Mouse (Mus musculus) stomach, postnatal 0 days (tissue): Measurements from ENCODE around the gene Gng7. TPM values are rescaled to one million over a fixed set of nuclear protein-coding genes. Genes with fewer than 3 reads are reported as not detected.

Experiments used
- ATAC-seq: fragments of 200-750 bp; cut with Nextera tagmentation; 2 replicates; pipeline ENCODE4 v1.8.0; 2017; ENCODE audit not compliant: low FRiP score, low TSS enrichment
- DNase-seq: peaks from one replicate; pipeline ENCODE4 v3.0.0-alpha.2; 2016; ENCODE audit warnings: low spot score
- H3K27ac ChIP-seq: fragments of 300-500 bp; sonication (generic); replicated peaks from 2 replicates; pipeline ENCODE4 v1.5.1; 2014; ENCODE audit warnings: mild to moderate bottlenecking, control low read depth
- H3K27me3 ChIP-seq: fragments of 300-500 bp; sonication (generic); 2 replicates; pipeline ENCODE4 v1.6.1; 2014; ENCODE audit warnings: low read length; ENCODE audit not compliant: control insufficient read depth, insufficient read depth
- H3K36me3 ChIP-seq: fragments of 300-500 bp; sonication (generic); 2 replicates; pipeline ENCODE4 v1.6.1; 2014; ENCODE audit warnings: low read length, mixed read lengths; ENCODE audit not compliant: control insufficient read depth, insufficient read depth
- H3K4me1 ChIP-seq: fragments of 300-500 bp; sonication (generic); replicated peaks from 2 replicates; pipeline ENCODE4 v1.6.1; 2014; ENCODE audit warnings: antibody characterized with exemption; ENCODE audit not compliant: control insufficient read depth, insufficient read depth
- H3K4me2 ChIP-seq: fragments of 300-500 bp; sonication (generic); replicated peaks from 2 replicates; pipeline ENCODE4 v1.6.1; 2014; ENCODE audit warnings: low read depth, mild to moderate bottlenecking, control low read depth, moderate library complexity
- H3K4me3 ChIP-seq: fragments of 300-500 bp; sonication (generic); 2 replicates; pipeline ENCODE4 v1.5.1; 2014; ENCODE audit warnings: low read depth, low read length, control low read depth
- H3K9ac ChIP-seq: fragments of 300-500 bp; sonication (generic); 2 replicates; pipeline ENCODE4 v1.6.1; 2014; ENCODE audit warnings: mild to moderate bottlenecking, low read length, control low read depth, mixed read lengths
- H3K9me3 ChIP-seq: fragments of 300-500 bp; sonication (generic); 2 replicates; pipeline ENCODE4 v1.6.1; 2016; ENCODE audit warnings: low read length; ENCODE audit not compliant: control insufficient read depth
- CTCF ChIP-seq: IDR thresholded peaks from 2 replicates; pipeline ENCODE4 v1.5.1; 2016; ENCODE audit warnings: antibody characterized with exemption, low read depth, mild to moderate bottlenecking, moderate library complexity
- EP300 ChIP-seq: optimal IDR thresholded peaks from 2 replicates; pipeline ENCODE3; 2016; ENCODE audit warnings: antibody characterized with exemption
- WGBS: fragments of 180-500 bp; shearing (Covaris S2); extraction: QIAGEN DNeasy Blood & Tissue Kit; methylation state at CpG from one replicate; pipeline ENCODE4 v1.1.7; 2014; 5-methylcytosine and 5-hydroxymethylcytosine counted together
- polyA plus RNA-seq: library from polyadenylated mRNA; unstranded; fragments of >200 nt; fragmentation: Nextera tagmentation; extraction: Ambion mirVana; gene quantifications from 2 replicates; pipeline ENCODE4 v1.2.1, GENCODE M21; 2015

Gng7 gene
- polyA plus RNA-seq, 1 experiment from 2014 or later: 1.3 TPM

GRCm38 (mm10) chr10:80939671-80940070 lies 75.1 kb downstream of the Gng7 start:
- no peaks in the 10 kb centered on the region for H3K27me3 ChIP-seq
- DNase-seq (peak; percentile 96), ATAC-seq (peak; percentile 52)
- no peaks in the 10 kb centered on the region for H3K36me3 ChIP-seq
- peak overlapping the region; percentile 23 for H3K9ac ChIP-seq
- no peaks in the 10 kb centered on the region for H3K9me3 ChIP-seq
- peak overlapping the region; percentile 91 for H3K27ac ChIP-seq
- WGBS: 1% methylated on average over 28 of the region's 28 CpGs
- no peak for TF ChIP-seq EP300
- no peak for TF ChIP-seq CTCF
- peak overlapping the region; percentile 31 for H3K4me3 ChIP-seq
- peak overlapping the region; percentile 59 for H3K4me2 ChIP-seq
- H3K4me1 ChIP-seq: peaks cover 49% of the 10 kb centered on the region

DNA sequence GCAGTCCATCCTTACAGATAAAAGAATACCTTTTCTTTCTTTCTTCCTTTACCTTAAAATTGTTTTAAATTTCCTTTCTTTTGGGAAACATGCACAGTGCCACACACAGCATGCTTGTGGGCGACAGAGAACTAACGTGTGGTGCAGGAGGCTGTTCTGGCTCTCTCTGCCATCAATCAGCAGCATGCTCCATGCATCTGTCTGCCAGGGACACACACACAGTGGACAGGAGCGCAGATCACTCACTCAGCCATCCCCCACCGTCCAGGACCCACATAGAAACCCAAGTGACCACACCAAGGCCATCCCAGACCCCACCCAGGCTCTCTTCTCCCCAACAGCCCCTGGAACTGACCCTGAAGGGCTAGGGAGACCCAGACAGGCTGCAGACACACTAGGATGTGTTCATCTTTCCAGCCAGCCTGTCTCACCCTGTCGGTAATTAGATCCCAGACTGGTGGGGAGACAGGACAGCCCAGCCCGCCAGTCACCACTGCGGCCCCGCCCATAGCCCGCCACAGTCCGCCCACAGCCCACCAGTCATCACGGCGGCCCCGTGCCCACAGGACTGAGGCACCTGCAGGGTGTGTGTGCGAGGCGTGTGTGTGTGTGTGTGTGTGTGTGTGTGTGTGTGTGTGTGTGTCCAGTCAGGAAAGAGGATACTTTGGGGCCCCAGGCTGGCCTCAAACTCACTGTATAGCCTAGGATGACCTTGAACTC lies 75.8 kb downstream of the Gng7 start:
- H3K9me3 ChIP-seq: no peaks in the 10 kb centered on the region
- no peak for TF ChIP-seq CTCF
- no peak for TF ChIP-seq EP300
- 12% methylated on average over 15 of the region's 15 CpGs for WGBS
- H3K4me3 ChIP-seq: no peak overlapping the region
- peak overlapping the region; percentile 91 for H3K27ac ChIP-seq
- 0 out of 2 replicates have a peak overlapping the region, but pooled peaks have one; percentile 23 for H3K9ac ChIP-seq
- peaks cover 49% of the 10 kb centered on the region for H3K4me1 ChIP-seq
- H3K4me2 ChIP-seq: peak overlapping the region; percentile 59
- ATAC-seq (peak; percentile 1; the same call in 1 of the 2 replicates), DNase-seq (peak; percentile 61)
- no peaks in the 10 kb centered on the region for H3K27me3 ChIP-seq
- H3K36me3 ChIP-seq: no peaks in the 10 kb centered on the region

- peak; percentile 55 for ATAC-seq
- WGBS: 27% methylated on average over 8 of the region's 8 CpGs
Observed at GRCm38 (mm10) chr10:80937646-80938045, 77.1 kb downstream of the Gng7 start.

GRCm38 (mm10) chr10:80936810-80937164 lies 78.0 kb downstream of the Gng7 start:
- TF ChIP-seq CTCF: no peak
- TF ChIP-seq EP300: no peak
- peaks cover 60% of the 10 kb centered on the region for H3K4me1 ChIP-seq
- DNase-seq (no peak), ATAC-seq (no peak)
- peak overlapping the region; percentile 91 for H3K27ac ChIP-seq
- H3K27me3 ChIP-seq: no peaks in the 10 kb centered on the region
- no peaks in the 10 kb centered on the region for H3K9me3 ChIP-seq
- peak overlapping the region; percentile 27; the same call in 1 of the 2 replicates for H3K4me3 ChIP-seq
- peak overlapping the region; percentile 61 for H3K9ac ChIP-seq
- no peaks in the 10 kb centered on the region for H3K36me3 ChIP-seq
- WGBS: 14% methylated on average over 6 of the region's 6 CpGs
- H3K4me2 ChIP-seq: peak overlapping the region; percentile 68

More at GRCm38 (mm10) chr10:80937646-80938045, 77.1 kb downstream of the Gng7 start:
- Histone ChIP-seq H3K4me1 (peaks cover 56% of the 10 kb centered on the region), H3K36me3 (no peaks in the 10 kb centered on the region), H3K27me3 (no peaks in the 10 kb centered on the region), H3K27ac (peak overlapping the region; percentile 91), H3K9me3 (no peaks in the 10 kb centered on the region), H3K4me3 (no peak overlapping the region), H3K9ac (0 out of 2 replicates have a peak overlapping the region, but pooled peaks have one; percentile 41), H3K4me2 (peak overlapping the region; percentile 12; the same call in 1 of the 2 replicates)
- TF ChIP-seq CTCF: no peak
- no peak for TF ChIP-seq EP300
- DNase-seq: peak; percentile 96

GRCm38 (mm10) chr10:80936135-80936809 lies 78.5 kb downstream of the Gng7 start:
- no peak for TF ChIP-seq CTCF
- no peak for TF ChIP-seq EP300
- H3K27ac ChIP-seq: peak overlapping the region; percentile 69
- peaks cover 59% of the 10 kb centered on the region for H3K4me1 ChIP-seq
- peak overlapping the region; percentile 68 for H3K4me2 ChIP-seq
- peak overlapping the region; percentile 61 for H3K9ac ChIP-seq
- ATAC-seq (peak; percentile 17; the same call in 1 of the 2 replicates), DNase-seq (peak; percentile 85)
- H3K27me3 ChIP-seq: no peaks in the 10 kb centered on the region
- H3K9me3 ChIP-seq: no peaks in the 10 kb centered on the region
- no peaks in the 10 kb centered on the region for H3K36me3 ChIP-seq
- WGBS: 2% methylated on average over 37 of the region's 37 CpGs
- H3K4me3 ChIP-seq: peak overlapping the region; percentile 27
